ENCODE assay signal across 21 mouse cellular contexts in genomic region chr4:100035919-100036554, GRCm38 (mm10). TPM values are rescaled to one million over a fixed set of nuclear protein-coding genes. Genes with fewer than 3 reads are reported as not detected.
A peak's percentile ranks its signal among the peaks of the same experiment; 100 is the strongest.
DNase-seq lines count a peak whose midpoint lies in the region; ATAC-seq lines count a peak whose summit lies in the region.
"Had no signal": no experiment of that assay in that cellular context is flagged by ENCODE, and none has a peak within 500 bp of the region (broad histone marks: within the 10 kb centered on the region; RNA-seq: fewer than 3 reads in every experiment).

No protein-coding gene starts in this region.

- H3K4me3 ChIP-seq in lung, embryonic 15.5 days = no peak overlapping the region
- H3K4me3 ChIP-seq in limb, embryonic 11.5 days (ENCODE audit: low read depth, low read length) = no peak overlapping the region
- no peak overlapping the region for H3K4me3 ChIP-seq in intestine, embryonic 15.5 days (replicated peaks)
- H3K4me3 ChIP-seq: heart, adult 2 months; heart, embryonic 15.5 days; hindbrain, embryonic 15.5 days; kidney, embryonic 15.5 days; liver, embryonic 12.5 days; stomach, embryonic 15.5 days had no signal

- H3K4me2 ChIP-seq in lung, embryonic 15.5 days = no peak overlapping the region
- no peak overlapping the region for H3K4me2 ChIP-seq in limb, embryonic 11.5 days (ENCODE audit: low read depth, severe bottlenecking)
- H3K4me2 ChIP-seq in intestine, embryonic 15.5 days (replicated peaks) = no peak overlapping the region
- H3K4me2 ChIP-seq: heart, embryonic 15.5 days; hindbrain, embryonic 15.5 days; kidney, embryonic 15.5 days; liver, embryonic 12.5 days; stomach, embryonic 15.5 days had no signal

- 47% methylated on average over 16 of the region's 16 CpGs for WGBS in lung, embryonic 15.5 days
- WGBS in limb, embryonic 11.5 days = 22% methylated on average over 16 of the region's 16 CpGs
- WGBS in intestine, embryonic 15.5 days = 54% methylated on average over 16 of the region's 16 CpGs

- H3K27me3 ChIP-seq in lung, embryonic 15.5 days = no peaks in the 10 kb centered on the region
- no peaks in the 10 kb centered on the region for H3K27me3 ChIP-seq in limb, embryonic 11.5 days (ENCODE audit: control insufficient read depth, insufficient read depth, low read length)
- H3K27me3 ChIP-seq in intestine, embryonic 15.5 days (replicated peaks) = no peaks in the 10 kb centered on the region
- H3K27me3 ChIP-seq: heart, embryonic 15.5 days; hindbrain, embryonic 15.5 days; kidney, embryonic 15.5 days; liver, embryonic 12.5 days; Patski; stomach, embryonic 15.5 days had no signal

- H3K4me1 ChIP-seq in lung, embryonic 15.5 days = peaks cover 12% of the 10 kb centered on the region; the same call in 1 of the 2 replicates
- no peaks in the 10 kb centered on the region; the same call in 1 of the 2 replicates for H3K4me1 ChIP-seq in limb, embryonic 11.5 days (ENCODE audit: control insufficient read depth, insufficient read depth, low read length)
- H3K4me1 ChIP-seq in intestine, embryonic 15.5 days (replicated peaks) = no peaks in the 10 kb centered on the region
- H3K4me1 ChIP-seq: hindbrain, embryonic 15.5 days; liver, embryonic 12.5 days had no signal

- no peaks in the 10 kb centered on the region for H3K36me3 ChIP-seq in lung, embryonic 15.5 days
- no peaks in the 10 kb centered on the region for H3K36me3 ChIP-seq in limb, embryonic 11.5 days (ENCODE audit: control insufficient read depth, insufficient read depth, low read length)
- no peaks in the 10 kb centered on the region for H3K36me3 ChIP-seq in intestine, embryonic 15.5 days
- H3K36me3 ChIP-seq: heart, embryonic 15.5 days; hindbrain, embryonic 15.5 days; kidney, embryonic 15.5 days; liver, embryonic 12.5 days; stomach, embryonic 15.5 days had no signal

- DNase-seq in embryo, embryonic 10 days (ENCODE audit: low spot score) = peak; percentile 23
- DNase-seq in embryo, embryonic 9.5 days (ENCODE audit: extremely low spot score) = no peak
- no peak for DNase-seq in lung, postnatal 25 days (ENCODE audit: low spot score)
- DNase-seq in embryo, embryonic 11 days = peak; percentile 36
- peak; percentile 44 for DNase-seq in limb, embryonic 11.5 days (ENCODE audit: low spot score)
- no peak for DNase-seq in cerebellum, adult 11 months
- DNase-seq: adrenal gland, adult 8-10 months; cerebellum, postnatal 10 days; gastrocnemius, postnatal 10 days; heart, postnatal 4 days; right cerebral cortex, postnatal 25 days had no signal

- H3K9me3 ChIP-seq in lung, embryonic 15.5 days = no peaks in the 10 kb centered on the region
- no peaks in the 10 kb centered on the region for H3K9me3 ChIP-seq in limb, embryonic 11.5 days (ENCODE audit: control insufficient read depth, low read length)
- no peaks in the 10 kb centered on the region for H3K9me3 ChIP-seq in intestine, embryonic 15.5 days
- H3K9me3 ChIP-seq: heart, embryonic 15.5 days; hindbrain, embryonic 15.5 days; kidney, embryonic 15.5 days; liver, embryonic 12.5 days; stomach, embryonic 15.5 days had no signal

- H3K9ac ChIP-seq in lung, embryonic 15.5 days = no peak overlapping the region
- H3K9ac ChIP-seq in limb, embryonic 11.5 days (ENCODE audit: low read length) = no peak overlapping the region
- no peak overlapping the region for H3K9ac ChIP-seq in intestine, embryonic 15.5 days
- H3K9ac ChIP-seq: heart, embryonic 15.5 days; hindbrain, embryonic 15.5 days; kidney, embryonic 15.5 days; liver, embryonic 12.5 days; stomach, embryonic 15.5 days had no signal

- H3K27ac ChIP-seq in lung, embryonic 15.5 days = no peak overlapping the region
- H3K27ac ChIP-seq in limb, embryonic 11.5 days (replicated peaks; ENCODE audit: low read depth, low read length) = no peak overlapping the region
- H3K27ac ChIP-seq in intestine, embryonic 15.5 days = no peak overlapping the region
- H3K27ac ChIP-seq: heart, adult 2 months; heart, embryonic 15.5 days; hindbrain, embryonic 15.5 days; kidney, embryonic 15.5 days; liver, embryonic 12.5 days; stomach, embryonic 15.5 days had no signal

- ATAC-seq in lung, embryonic 15.5 days (ENCODE audit: borderline replicate concordance, extremely low read depth, low FRiP score, low TSS enrichment) = 0 out of 2 replicates have a peak, but pooled peaks have one; percentile 28
- ATAC-seq in limb, embryonic 11.5 days (ENCODE audit: insufficient number of reproducible peaks, low FRiP score, low TSS enrichment, low read depth) = no peak
- no peak for ATAC-seq in intestine, embryonic 15.5 days
- ATAC-seq: intestine, embryonic 16.5 days; liver, embryonic 12.5 days; Patski had no signal

RNA-seq across cellular contexts. Expression of gene Ror1, which starts 59.6 kb away (rescaled TPM):
- polyA plus RNA-seq in lung, embryonic 15.5 days (2015; fragmentation: Nextera tagmentation; extraction: Ambion mirVana) = 15.8 and 16.7 TPM in 2 replicates
- 12.6 and 12.8 TPM in 2 replicates for polyA plus RNA-seq in limb, embryonic 11.5 days (2014; fragmentation: Nextera tagmentation; extraction: Ambion mirVana)
- 8.0 and 9.3 TPM in 2 replicates for polyA plus RNA-seq in intestine, embryonic 15.5 days (2015; fragmentation: Nextera tagmentation; extraction: Ambion mirVana)

Comparison
In these comparisons a context has a peak if more than half of its experiments do, and no peak if none do; other contexts are left out.
1. DNase-seq: peak in embryo, embryonic 10 days (single experiment), embryo, embryonic 11 days (single experiment) and limb, embryonic 11.5 days (single experiment); none in embryo, embryonic 9.5 days (single experiment), lung, postnatal 25 days (single experiment) and cerebellum, adult 11 months (single experiment).